Mouse (Mus musculus): Measurements from ENCODE around the gene Ccdc136. TPM values are rescaled to one million over a fixed set of nuclear protein-coding genes. Genes with fewer than 3 reads are reported as not detected.
"Not testable (repeated sequence)": the region's sequence is repeated elsewhere in the genome, so short reads cannot be mapped to it uniquely, and the experiment has no call there.

Ccdc136 gene
- polyA plus RNA-seq (2015; fragmentation: Nextera tagmentation; extraction: Ambion mirVana) = 28.2 and 31.6 TPM in 2 replicates

DNA sequence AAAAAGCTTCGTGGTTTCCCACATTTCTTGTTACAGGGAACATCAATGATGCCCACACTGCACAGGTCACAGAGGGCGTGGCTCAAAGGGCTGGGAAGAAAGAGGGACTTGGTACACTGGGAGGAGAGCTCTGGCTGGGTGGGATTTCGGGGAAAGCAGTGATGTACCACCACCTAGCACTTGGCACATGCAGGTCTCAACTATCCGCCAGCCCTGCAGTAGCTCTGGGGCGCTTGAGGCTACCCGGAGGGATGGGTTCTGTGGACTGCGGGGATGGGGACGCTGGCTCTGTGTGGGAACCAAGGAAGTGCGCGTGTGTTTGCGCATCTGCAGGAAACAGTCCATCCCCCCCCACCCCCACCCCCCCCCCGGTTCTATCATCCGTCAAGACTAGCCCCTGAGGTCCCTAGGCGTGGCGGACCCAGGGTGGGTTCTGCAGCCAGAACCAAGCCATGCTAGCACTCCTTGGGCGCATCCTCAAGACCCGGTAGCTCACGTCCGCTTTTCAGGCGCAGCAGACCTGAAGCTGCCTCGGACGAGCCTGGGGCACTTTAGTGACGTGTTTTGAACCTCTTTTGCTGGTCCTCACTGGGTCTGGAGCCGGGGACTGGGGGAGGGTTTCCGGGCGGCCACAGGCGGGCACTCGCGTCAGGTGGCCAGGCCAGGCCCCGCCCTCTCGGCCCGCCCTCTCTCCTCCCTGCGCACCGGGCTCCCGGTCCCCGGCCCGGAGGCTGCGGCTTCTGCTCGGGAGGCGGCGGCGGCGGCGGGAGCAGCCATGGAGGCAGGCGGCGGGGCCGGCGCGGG lies at the start of gene Ccdc136:
TSS of gene Ccdc136 (plus strand) at position 400 of the 804 bp plus-strand sequence.
- WGBS = under 1% methylated on average over 49 of the region's 49 CpGs

DNA sequence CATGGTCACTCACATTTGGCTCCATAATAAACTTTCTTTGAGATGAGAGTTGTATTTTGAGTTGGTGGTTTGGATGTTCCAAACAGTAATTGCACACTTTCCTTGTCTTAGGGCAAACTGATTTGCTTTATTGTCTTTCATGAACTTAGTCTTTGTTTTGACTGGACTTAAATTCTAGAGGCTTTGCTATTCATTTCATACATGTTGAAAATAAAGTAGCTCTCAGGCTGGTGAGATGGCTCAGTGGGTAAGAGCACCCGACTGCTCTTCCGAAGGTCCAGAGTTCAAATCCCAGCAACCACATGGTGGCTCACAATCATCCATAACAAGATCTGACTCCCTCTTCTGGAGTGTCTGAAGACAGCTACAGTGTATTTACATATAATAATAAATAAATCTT lies 49.6 kb upstream of the Ccdc136 start:
- not testable (repeated sequence) for ATAC-seq (ENCODE audit: low FRiP score, low read depth); H3K36me3 ChIP-seq; H3K4me2 ChIP-seq (replicated peaks); H3K27ac ChIP-seq; H3K4me3 ChIP-seq; H3K9me3 ChIP-seq; H3K9ac ChIP-seq; H3K27me3 ChIP-seq
- 94% methylated on average over 2 of the region's 2 CpGs for WGBS
- peaks cover 23% of the 10 kb centered on the region for H3K4me1 ChIP-seq

More for the DNA sequence above, at the start of gene Ccdc136:
- peak within 1 kb of the TSS; percentile 82 for H3K4me2 ChIP-seq (replicated peaks)
- H3K36me3 ChIP-seq = peaks cover 18% of the 10 kb centered on the region
- H3K27ac ChIP-seq = peak within 1 kb of the TSS; percentile 61
- H3K4me1 ChIP-seq = peaks cover 15% of the 10 kb centered on the region
- no peaks in the 10 kb centered on the region for H3K9me3 ChIP-seq
- peak within 1 kb of the TSS; percentile 83 for H3K9ac ChIP-seq
- peak; percentile 89 for ATAC-seq (ENCODE audit: low FRiP score, low read depth)
- peak within 1 kb of the TSS; percentile 66 for H3K4me3 ChIP-seq
- peaks cover 16% of the 10 kb centered on the region for H3K27me3 ChIP-seq

DNA sequence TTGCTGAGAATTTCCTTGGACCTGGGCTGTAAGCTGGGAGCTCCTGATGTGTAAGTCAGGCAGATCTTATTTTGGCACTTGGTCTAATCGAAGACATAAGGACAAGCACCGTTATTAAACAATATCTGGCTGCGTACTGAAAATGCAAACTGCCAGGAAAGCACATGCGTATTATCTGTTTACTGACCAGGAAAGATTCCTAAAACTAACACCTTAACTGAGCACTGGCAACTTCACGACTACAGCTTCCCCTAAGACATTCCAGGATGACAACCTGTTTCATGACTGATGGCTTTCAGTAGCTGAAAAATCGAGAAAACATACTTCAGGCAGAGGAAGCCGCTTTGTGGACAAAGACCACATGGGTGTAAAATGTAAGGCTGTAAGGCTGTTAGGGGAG lies 48.9 kb upstream of the Ccdc136 start:
- H3K9ac ChIP-seq = peak overlapping the region; percentile 74
- WGBS = 34% methylated on average over 7 of the region's 7 CpGs
- peak overlapping the region; percentile 76 for H3K4me2 ChIP-seq (replicated peaks)
- H3K9me3 ChIP-seq = no peaks in the 10 kb centered on the region
- H3K27me3 ChIP-seq = no peaks in the 10 kb centered on the region
- H3K4me1 ChIP-seq = peaks cover 26% of the 10 kb centered on the region
- H3K27ac ChIP-seq = peak overlapping the region; percentile 91
- no peak for ATAC-seq (ENCODE audit: low FRiP score, low read depth)
- H3K4me3 ChIP-seq = peak overlapping the region; percentile 92
- H3K36me3 ChIP-seq = no peaks in the 10 kb centered on the region

DNA sequence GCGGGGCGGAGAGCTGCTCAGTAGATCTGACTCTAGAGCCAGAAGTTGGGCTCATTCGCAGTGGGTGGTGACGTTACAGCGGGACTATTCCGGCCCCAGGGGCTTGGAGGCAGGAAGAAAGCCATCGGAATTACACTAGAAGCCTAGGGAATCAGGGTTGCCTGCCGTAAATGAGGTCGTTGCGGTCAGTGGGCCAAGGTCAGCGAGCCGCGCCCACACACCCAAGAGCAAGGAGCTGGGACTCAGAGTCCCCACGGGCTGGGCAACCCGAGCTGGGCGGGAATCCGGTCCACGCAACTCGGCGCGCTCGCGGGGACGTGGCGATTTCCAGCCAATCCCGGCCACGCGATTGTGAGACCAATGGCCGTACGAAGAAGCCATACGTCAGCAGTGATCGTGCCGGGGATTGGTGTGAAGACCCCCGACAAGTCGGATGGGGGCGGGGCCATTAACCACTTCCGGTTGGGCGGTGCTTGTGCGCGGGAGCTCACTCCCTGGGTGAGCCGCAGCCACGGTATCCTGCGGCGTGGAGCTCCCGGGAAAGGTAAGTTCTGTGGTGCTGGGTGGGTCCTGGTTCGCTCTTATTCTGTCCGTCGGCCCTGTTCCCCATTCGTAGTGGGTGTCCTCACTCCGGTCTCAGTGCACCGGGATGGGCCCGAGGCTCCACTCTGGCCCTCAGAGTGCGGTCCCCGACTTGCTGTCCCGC lies 48.3 kb upstream of the Ccdc136 start, which contains the start of gene Calu:
TSS of gene Calu (plus strand) at position 405 of the 706 bp plus-strand sequence.
- no peaks in the 10 kb centered on the region for H3K9me3 ChIP-seq
- no peaks in the 10 kb centered on the region for H3K27me3 ChIP-seq
- H3K4me1 ChIP-seq = peaks cover 26% of the 10 kb centered on the region
- H3K36me3 ChIP-seq = no peaks in the 10 kb centered on the region
- peak within 1 kb of the TSS; percentile 93 for H3K9ac ChIP-seq
- H3K4me3 ChIP-seq = peak within 1 kb of the TSS; percentile 92
- WGBS = under 1% methylated on average over 55 of the region's 55 CpGs
- peak within 1 kb of the TSS; percentile 91 for H3K27ac ChIP-seq
- H3K4me2 ChIP-seq (replicated peaks) = peak within 1 kb of the TSS; percentile 76
- peak; percentile 100 for ATAC-seq (ENCODE audit: low FRiP score, low read depth)

DNA sequence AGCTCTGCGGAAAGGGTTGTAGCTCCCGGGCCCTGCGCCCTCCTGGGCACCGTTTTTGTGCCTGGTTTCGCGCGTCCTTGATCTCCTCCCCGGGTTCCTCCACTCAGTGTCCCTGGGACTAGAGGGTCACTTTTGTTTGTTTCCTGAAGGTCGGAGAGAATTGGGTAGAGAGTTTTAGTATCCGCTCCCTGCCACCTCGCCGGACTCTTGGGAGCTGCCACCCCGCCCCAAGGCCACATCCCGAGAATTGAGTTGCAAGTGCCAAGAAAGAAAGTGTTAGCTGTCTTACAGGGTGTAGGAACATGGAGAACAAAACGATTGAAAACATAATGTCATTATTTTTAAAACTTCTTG lies 47.8 kb upstream of the Ccdc136 start:
- H3K27me3 ChIP-seq = no peaks in the 10 kb centered on the region
- H3K27ac ChIP-seq = peak overlapping the region; percentile 81
- no peaks in the 10 kb centered on the region for H3K36me3 ChIP-seq
- under 1% methylated on average over 15 of the region's 15 CpGs for WGBS
- H3K9me3 ChIP-seq = no peaks in the 10 kb centered on the region
- no peak; the same call in 1 of the 2 replicates for ATAC-seq (ENCODE audit: low FRiP score, low read depth)
- peak overlapping the region; percentile 93 for H3K9ac ChIP-seq
- H3K4me1 ChIP-seq = peaks cover 26% of the 10 kb centered on the region
- H3K4me2 ChIP-seq (replicated peaks) = peak overlapping the region; percentile 71
- peak overlapping the region; percentile 92 for H3K4me3 ChIP-seq

DNA sequence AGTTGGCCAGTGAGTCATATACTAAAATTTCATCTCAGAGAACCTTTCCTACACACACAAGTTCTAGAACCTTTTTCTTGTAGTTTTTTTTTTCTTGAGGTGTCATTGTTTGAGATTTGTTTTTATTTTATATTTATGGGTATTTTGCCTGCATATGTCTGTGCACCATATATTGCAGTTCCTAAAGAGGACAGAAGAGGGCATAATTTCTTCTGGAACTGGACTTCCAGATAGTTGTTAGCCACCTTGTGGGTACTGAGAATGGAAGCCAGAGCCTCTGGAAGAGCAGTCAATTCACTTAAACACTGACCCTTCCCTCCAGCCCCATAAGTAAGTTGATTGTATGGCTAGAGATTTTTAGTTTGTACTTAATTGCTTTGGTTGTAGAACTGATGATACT lies 44.5 kb upstream of the Ccdc136 start:
- Histone ChIP-seq H3K4me1 (peaks cover 26% of the 10 kb centered on the region), H3K27me3 (no peaks in the 10 kb centered on the region), H3K9me3 (no peaks in the 10 kb centered on the region), H3K4me3 (no peak overlapping the region), H3K9ac (no peak overlapping the region), H3K4me2 (replicated peaks) (no peak overlapping the region), H3K27ac (no peak overlapping the region), H3K36me3 (peaks cover 6% of the 10 kb centered on the region)
- no peak for ATAC-seq (ENCODE audit: low FRiP score, low read depth)

DNA sequence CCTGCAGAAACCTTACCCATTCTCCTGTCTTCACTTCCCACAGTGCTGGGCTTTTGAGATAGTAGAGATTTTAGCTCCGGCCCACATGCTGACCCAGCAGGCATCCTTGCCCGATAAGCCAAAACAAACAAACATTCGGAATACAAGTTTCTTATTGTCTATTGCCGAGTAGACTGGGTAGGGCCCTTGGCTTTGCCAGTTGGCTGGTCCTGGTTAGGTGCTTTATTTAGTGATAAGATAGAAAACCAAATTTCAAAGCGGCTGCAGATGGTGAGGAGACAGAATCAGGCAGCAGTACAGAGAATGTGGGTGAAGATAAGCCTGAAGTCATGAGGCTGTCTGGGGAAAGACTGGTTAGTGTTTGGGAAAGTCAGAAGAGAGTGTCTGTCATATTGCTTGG lies 43.3 kb upstream of the Ccdc136 start:
- no peak for ATAC-seq (ENCODE audit: low FRiP score, low read depth)
- Histone ChIP-seq H3K27ac (no peak overlapping the region), H3K4me3 (no peak overlapping the region), H3K36me3 (peaks cover 17% of the 10 kb centered on the region), H3K4me2 (replicated peaks) (no peak overlapping the region), H3K27me3 (no peaks in the 10 kb centered on the region), H3K4me1 (peaks cover 20% of the 10 kb centered on the region), H3K9ac (no peak overlapping the region), H3K9me3 (no peaks in the 10 kb centered on the region)
- 75% methylated on average over 5 of the region's 5 CpGs for WGBS

DNA sequence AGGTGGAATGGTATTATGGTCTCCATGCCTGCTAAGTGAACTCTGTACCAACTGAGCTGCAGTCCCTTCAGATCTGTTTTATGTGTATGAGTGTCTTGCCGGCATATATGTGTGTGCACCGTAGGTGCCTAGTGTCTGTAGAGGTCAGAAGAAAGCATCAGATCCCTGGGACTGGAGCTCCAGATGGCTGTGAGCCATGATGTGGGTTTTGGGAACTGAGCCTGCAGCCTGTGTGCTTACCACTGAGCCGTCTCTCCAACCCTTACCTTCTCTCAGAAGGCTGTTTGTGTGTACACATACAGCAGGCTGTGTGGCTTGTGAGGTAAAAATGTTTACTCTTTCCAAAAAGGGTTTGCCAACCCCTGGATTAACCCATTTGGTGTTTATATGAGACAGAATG lies 36.7 kb upstream of the Ccdc136 start:
- H3K4me2 ChIP-seq (replicated peaks) = no peak overlapping the region
- H3K4me3 ChIP-seq = no peak overlapping the region
- no peak overlapping the region for H3K9ac ChIP-seq
- H3K36me3 ChIP-seq = peaks cover 48% of the 10 kb centered on the region
- peaks cover 22% of the 10 kb centered on the region for H3K4me1 ChIP-seq
- no peak overlapping the region for H3K27ac ChIP-seq
- no peaks in the 10 kb centered on the region for H3K9me3 ChIP-seq
- WGBS = 91% methylated on average over 3 of the region's 3 CpGs
- no peaks in the 10 kb centered on the region for H3K27me3 ChIP-seq
- no peak for ATAC-seq (ENCODE audit: low FRiP score, low read depth)

DNA sequence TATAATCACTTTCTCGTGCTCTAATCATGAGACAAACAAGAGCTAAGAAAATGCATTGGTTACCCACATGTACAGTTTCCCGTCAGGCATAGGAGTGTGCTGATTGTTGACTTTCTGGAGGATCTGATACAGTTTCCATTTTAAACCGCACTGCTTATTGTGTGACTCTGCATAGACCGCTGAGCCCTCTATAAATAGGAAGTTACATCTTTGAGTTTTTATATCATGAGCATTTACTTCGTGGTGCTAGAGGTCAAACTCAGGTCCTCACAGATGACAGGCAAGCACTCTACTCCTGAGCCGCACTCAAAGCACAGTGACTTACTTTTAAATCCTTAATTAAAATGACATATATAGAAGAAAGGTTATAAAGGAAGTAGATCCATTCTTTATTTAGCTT lies 35.9 kb upstream of the Ccdc136 start:
- 82% methylated on average over 6 of the region's 6 CpGs for WGBS
- H3K4me2 ChIP-seq (replicated peaks) = no peak overlapping the region
- H3K4me3 ChIP-seq = no peak overlapping the region
- H3K27me3 ChIP-seq = no peaks in the 10 kb centered on the region
- ATAC-seq (ENCODE audit: low FRiP score, low read depth) = no peak
- no peaks in the 10 kb centered on the region for H3K9me3 ChIP-seq
- H3K27ac ChIP-seq = no peak overlapping the region
- H3K9ac ChIP-seq = no peak overlapping the region
- H3K36me3 ChIP-seq = peaks cover 52% of the 10 kb centered on the region
- H3K4me1 ChIP-seq = peaks cover 22% of the 10 kb centered on the region

DNA sequence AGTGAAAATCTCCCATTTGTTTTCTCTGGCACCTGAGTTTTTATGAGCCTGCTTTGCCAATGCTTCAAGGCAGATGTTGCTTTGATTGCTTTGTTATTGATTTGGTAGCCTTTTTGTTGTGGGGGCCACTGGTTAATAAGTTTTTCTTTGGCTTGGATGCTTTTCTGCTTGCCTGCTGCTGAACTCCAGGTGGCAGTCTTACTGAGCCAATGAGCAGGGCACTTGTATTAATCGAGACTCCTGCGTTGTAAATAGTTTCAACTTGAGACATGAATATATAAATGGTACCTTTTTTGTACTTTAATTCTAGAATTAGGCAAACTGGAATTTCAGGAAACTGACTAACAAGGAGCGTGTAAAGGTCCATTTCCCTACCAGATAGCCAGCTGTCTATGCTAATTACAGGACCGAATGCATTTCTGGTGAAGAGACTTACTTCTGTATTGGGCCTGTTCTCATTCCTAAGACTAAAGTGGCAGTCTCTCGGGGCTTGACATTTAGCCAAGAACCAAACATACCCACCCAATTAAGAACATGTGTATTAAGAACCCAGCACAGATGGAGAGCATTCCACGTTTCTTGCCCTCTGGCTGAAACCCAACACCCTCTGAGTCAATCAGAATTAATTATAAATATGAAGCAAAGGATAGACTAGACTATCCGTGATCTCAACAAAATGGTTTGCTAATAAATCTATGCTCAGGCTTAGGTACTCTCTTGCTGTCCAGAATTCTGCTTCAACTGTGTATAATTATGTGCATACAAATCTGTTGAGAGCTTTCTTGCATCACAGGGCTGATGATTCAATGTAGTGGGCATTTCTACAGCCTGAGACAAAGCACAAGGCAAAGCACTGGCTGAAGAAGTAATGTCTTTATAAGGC lies 33.6 kb upstream of the Ccdc136 start:
- Histone ChIP-seq H3K27ac (peak overlapping the region; percentile 52; the same call in 1 of the 2 replicates), H3K4me3 (no peak overlapping the region), H3K36me3 (peaks cover 60% of the 10 kb centered on the region), H3K4me2 (replicated peaks) (no peak overlapping the region), H3K4me1 (peaks cover 22% of the 10 kb centered on the region), H3K27me3 (no peaks in the 10 kb centered on the region), H3K9me3 (no peaks in the 10 kb centered on the region), H3K9ac (no peak overlapping the region)
- 40% methylated on average over 7 of the region's 7 CpGs for WGBS
- ATAC-seq (ENCODE audit: low FRiP score, low read depth) = no peak

DNA sequence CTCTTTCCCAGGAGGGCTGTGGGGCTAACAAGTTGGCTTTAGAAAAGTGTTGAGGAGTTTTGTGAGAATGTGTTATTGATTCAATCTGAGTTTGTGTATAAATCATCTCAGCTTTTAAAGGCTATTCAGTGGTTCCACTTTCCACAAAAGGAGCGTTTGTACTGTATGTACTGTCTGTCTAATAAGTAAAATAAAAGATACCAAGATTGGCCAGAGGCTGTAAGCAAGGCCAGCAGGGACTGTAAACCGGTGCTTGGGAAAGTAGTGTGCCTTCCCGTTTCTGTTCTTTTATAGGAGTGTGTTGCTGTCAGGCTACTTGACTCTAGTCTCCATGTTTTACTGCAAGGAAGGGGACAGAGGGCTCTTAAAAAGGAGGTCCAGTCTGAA lies 33.0 kb upstream of the Ccdc136 start:
- H3K4me2 ChIP-seq (replicated peaks) = no peak overlapping the region
- H3K9me3 ChIP-seq = no peaks in the 10 kb centered on the region
- H3K9ac ChIP-seq = no peak overlapping the region
- WGBS = 52% methylated on average over 3 of the region's 3 CpGs
- no peaks in the 10 kb centered on the region for H3K27me3 ChIP-seq
- peaks cover 22% of the 10 kb centered on the region for H3K4me1 ChIP-seq
- H3K27ac ChIP-seq = peak overlapping the region; percentile 52; the same call in 1 of the 2 replicates
- no peak for ATAC-seq (ENCODE audit: low FRiP score, low read depth)
- H3K36me3 ChIP-seq = peaks cover 58% of the 10 kb centered on the region
- H3K4me3 ChIP-seq = no peak overlapping the region

DNA sequence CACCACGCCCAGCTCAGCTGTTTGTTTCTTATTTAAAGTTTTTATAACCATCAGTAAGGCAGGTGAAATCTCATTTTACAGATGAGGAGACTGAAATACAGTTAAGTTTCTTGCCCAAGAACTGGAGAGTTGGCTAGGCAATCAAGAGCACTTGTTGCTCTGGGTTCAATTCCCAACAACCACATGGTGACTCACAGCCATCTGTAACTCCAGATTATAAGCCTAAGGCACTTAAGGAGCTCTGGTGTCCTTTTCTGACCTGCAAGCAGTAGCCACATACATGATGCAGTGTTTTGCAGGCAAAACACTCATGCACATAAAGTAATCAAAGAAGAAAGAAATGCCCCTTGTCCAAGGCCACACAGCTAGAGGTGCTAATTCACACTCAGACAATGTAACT lies 30.8 kb upstream of the Ccdc136 start:
- no peak overlapping the region for H3K4me2 ChIP-seq (replicated peaks)
- H3K27ac ChIP-seq = no peak overlapping the region
- no peak overlapping the region for H3K9ac ChIP-seq
- no peaks in the 10 kb centered on the region for H3K9me3 ChIP-seq
- 89% methylated on average over 1 of the region's 1 CpGs for WGBS
- ATAC-seq (ENCODE audit: low FRiP score, low read depth) = no peak
- H3K27me3 ChIP-seq = no peaks in the 10 kb centered on the region
- H3K4me1 ChIP-seq = peaks cover 20% of the 10 kb centered on the region
- no peak overlapping the region for H3K4me3 ChIP-seq
- peaks cover 65% of the 10 kb centered on the region for H3K36me3 ChIP-seq
